Mouse (Mus musculus): ENCODE results near the gene Abr.

GRCm38 (mm10) chr11:76530168-76530935 is 91.8 kb downstream of the Abr start:
- TF ChIP-seq POLR2A (IDR thresholded peaks at IDR 0.05; ENCODE audit: insufficient read depth, low read length) (no peak), CTCF (IDR thresholded peaks at IDR 0.05; ENCODE audit: low read depth, low read length) (no peak)
